Mouse (Mus musculus) embryonic facial prominence, embryonic 13.5 days (tissue): Measurements from ENCODE around the gene Gm9857. TPM values are rescaled to one million over a fixed set of nuclear protein-coding genes. Genes with fewer than 3 reads are reported as not detected.

Source experiments
- ATAC-seq: fragments of 200-750 bp; cut with Nextera tagmentation; 2 replicates; pipeline ENCODE4 v1.8.0; 2017; ENCODE audit warnings: low read depth; ENCODE audit not compliant: insufficient number of reproducible peaks, insufficient read depth, low FRiP score, low TSS enrichment
- H3K27ac ChIP-seq: fragments of 300-500 bp; sonication (generic); 2 replicates; pipeline ENCODE4 v1.5.1; 2015; ENCODE audit warnings: moderate library complexity, mild to moderate bottlenecking, inconsistent platforms
- H3K27me3 ChIP-seq: fragments of 300-500 bp; sonication (generic); 2 replicates; pipeline ENCODE4 v1.6.1; 2015; ENCODE audit warnings: mild to moderate bottlenecking, inconsistent platforms
- H3K36me3 ChIP-seq: fragments of 300-500 bp; sonication (generic); 2 replicates; pipeline ENCODE4 v1.6.1; 2015; ENCODE audit warnings: mild to moderate bottlenecking, inconsistent platforms
- H3K4me1 ChIP-seq: fragments of 300-500 bp; sonication (generic); 2 replicates; pipeline ENCODE4 v1.6.1; 2015; ENCODE audit warnings: inconsistent platforms
- H3K4me2 ChIP-seq: fragments of 300-500 bp; sonication (generic); 2 replicates; pipeline ENCODE4 v1.6.1; 2015; ENCODE audit warnings: moderate library complexity, mild to moderate bottlenecking, inconsistent platforms
- H3K4me3 ChIP-seq: fragments of 300-500 bp; sonication (generic); 2 replicates; pipeline ENCODE4 v1.5.1; 2015; ENCODE audit warnings: mild to moderate bottlenecking, inconsistent platforms
- H3K9ac ChIP-seq: fragments of 300-500 bp; sonication (generic); 2 replicates; pipeline ENCODE4 v1.6.1; 2015; ENCODE audit warnings: mild to moderate bottlenecking, inconsistent platforms
- H3K9me3 ChIP-seq: fragments of 300-500 bp; sonication (generic); 2 replicates; pipeline ENCODE4 v1.6.1; 2016; ENCODE audit warnings: inconsistent platforms
- WGBS: fragments of 180-500 bp; shearing (Covaris S2); methylation state at CpG from one replicate; pipeline ENCODE4 v1.1.7; 2015; ENCODE audit warnings: mixed read lengths; 5-methylcytosine and 5-hydroxymethylcytosine counted together
- polyA plus RNA-seq: library from polyadenylated mRNA; unstranded; fragments of >200 nt; fragmentation: Nextera tagmentation; extraction: Ambion mirVana; gene quantifications from 2 replicates; pipeline ENCODE4 v1.2.1, GENCODE M21; 2015

Gm9857 gene
- polyA plus RNA-seq, 1 experiment from 2014 or later: not detected

DNA sequence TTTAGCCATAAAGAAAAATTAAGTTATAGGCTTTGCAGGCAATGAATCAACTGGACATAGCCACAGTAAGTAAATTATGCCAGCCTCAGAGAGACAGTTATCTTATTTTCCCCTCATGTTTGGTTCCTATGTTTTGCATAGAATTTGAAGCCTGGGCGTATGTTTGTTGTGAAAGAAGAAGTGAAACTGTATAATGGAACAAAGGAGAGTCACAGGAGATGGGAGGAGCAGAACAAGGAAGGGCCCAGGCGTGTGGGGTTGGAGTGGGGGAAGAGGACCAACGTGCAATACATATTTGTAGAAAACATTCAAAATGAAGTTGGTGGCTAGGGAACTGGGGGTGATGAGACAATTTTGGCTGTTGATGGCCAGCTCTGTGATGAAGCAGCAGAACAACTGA is 40.1 kb downstream of the Gm9857 start:
- Histone ChIP-seq H3K4me1 (no peaks in the 10 kb centered on the region), H3K9me3 (peaks cover 7% of the 10 kb centered on the region; the same call in 1 of the 2 replicates), H3K4me3 (no peak overlapping the region), H3K36me3 (peaks cover 40% of the 10 kb centered on the region), H3K27me3 (no peaks in the 10 kb centered on the region), H3K4me2 (no peak overlapping the region), H3K27ac (no peak overlapping the region), H3K9ac (no peak overlapping the region)
- 84% methylated on average over 3 of the region's 3 CpGs for WGBS
- no peak for ATAC-seq

DNA sequence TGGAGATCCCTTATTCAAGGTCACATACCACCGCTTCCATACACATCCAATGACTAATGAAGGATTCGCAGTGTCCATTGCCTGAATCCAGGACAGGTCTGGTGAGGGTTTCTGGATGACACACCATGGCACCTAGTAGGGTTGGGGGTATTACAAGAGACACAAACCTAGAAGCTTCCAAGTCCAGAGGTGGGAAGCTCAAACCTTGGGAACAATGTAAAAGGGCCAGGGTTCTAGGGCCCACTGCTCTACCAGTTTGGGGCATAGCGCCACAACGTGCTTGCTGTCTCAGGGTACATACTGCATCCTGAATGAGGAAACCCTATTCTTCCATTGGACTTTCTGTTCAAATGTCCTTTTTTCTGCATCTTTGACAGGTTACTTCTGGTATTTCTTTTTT is 41.6 kb downstream of the Gm9857 start:
- H3K27me3 ChIP-seq: no peaks in the 10 kb centered on the region
- ATAC-seq: no peak
- H3K4me1 ChIP-seq: no peaks in the 10 kb centered on the region
- WGBS: 96% methylated on average over 4 of the region's 4 CpGs
- no peak overlapping the region for H3K27ac ChIP-seq
- H3K4me3 ChIP-seq: no peak overlapping the region
- H3K4me2 ChIP-seq: no peak overlapping the region
- peaks cover 25% of the 10 kb centered on the region for H3K36me3 ChIP-seq
- H3K9ac ChIP-seq: no peak overlapping the region
- H3K9me3 ChIP-seq: peaks cover 7% of the 10 kb centered on the region; the same call in 1 of the 2 replicates

DNA sequence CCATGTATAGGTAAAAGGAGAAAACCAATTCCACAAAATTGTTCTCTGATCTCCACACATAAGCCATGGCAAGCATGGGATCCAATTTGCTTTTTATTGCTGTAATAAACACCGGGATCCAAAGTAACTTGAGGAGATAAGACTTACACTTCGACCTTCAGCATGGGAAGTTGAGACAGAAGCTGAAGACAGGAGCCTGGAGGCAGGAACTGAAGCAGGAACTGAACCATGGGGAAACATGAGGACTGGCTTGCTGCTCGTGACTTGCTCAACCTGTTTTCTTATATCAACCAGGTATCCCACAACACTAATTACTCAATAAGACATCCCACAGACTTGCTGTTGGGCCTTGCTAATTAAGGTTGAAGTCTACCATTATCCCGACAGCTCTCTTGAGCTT is 47.3 kb downstream of the Gm9857 start:
- Histone ChIP-seq H3K4me3 (no peak overlapping the region), H3K27ac (no peak overlapping the region), H3K4me2 (no peak overlapping the region), H3K36me3 (no peaks in the 10 kb centered on the region), H3K9me3 (no peaks in the 10 kb centered on the region), H3K9ac (no peak overlapping the region), H3K4me1 (no peaks in the 10 kb centered on the region), H3K27me3 (no peaks in the 10 kb centered on the region)
- ATAC-seq: no peak
- WGBS: 59% methylated on average over 4 of the region's 4 CpGs

- H3K4me1 ChIP-seq: no peaks in the 10 kb centered on the region
- H3K36me3 ChIP-seq: no peaks in the 10 kb centered on the region
- H3K4me2 ChIP-seq: no peak overlapping the region
- no peak for ATAC-seq
- no peak overlapping the region for H3K27ac ChIP-seq
- no peak overlapping the region for H3K9ac ChIP-seq
- H3K4me3 ChIP-seq: no peak overlapping the region
- WGBS: 70% methylated on average over 1 of the region's 1 CpGs
- H3K9me3 ChIP-seq: no peaks in the 10 kb centered on the region
- no peaks in the 10 kb centered on the region for H3K27me3 ChIP-seq
These were observed 48.2 kb downstream of the Gm9857 start for GRCm38 (mm10) chr3:108892080-108892479.

Other genes starting within 250 kb of the Gm9857 start
- 64.9 and 71.8 TPM in 2 replicates for gene Gpsm2, start 218.1 kb downstream of the Gm9857 start, polyA plus RNA-seq
- gene Aknad1, start 200.8 kb downstream of the Gm9857 start, polyA plus RNA-seq: 0.28 and 0.29 TPM in 2 replicates
- gene Stxbp3, start 99.9 kb downstream of the Gm9857 start, polyA plus RNA-seq: 39.3 and 40.2 TPM in 2 replicates
- gene Fndc7, start 50.4 kb downstream of the Gm9857 start, polyA plus RNA-seq: 0.18 and 0.23 TPM in 2 replicates
- 95.3 and 111 TPM in 2 replicates for gene Prpf38b, start 28.7 kb downstream of the Gm9857 start, polyA plus RNA-seq
- gene Henmt1, start 572 bp downstream of the Gm9857 start, polyA plus RNA-seq: 1.4 and 1.8 TPM in 2 replicates
- gene Fam102b, start 87.2 kb upstream of the Gm9857 start, polyA plus RNA-seq: 5.3 and 7.7 TPM in 2 replicates
- gene Slc25a54, start 140.0 kb upstream of the Gm9857 start, polyA plus RNA-seq: not detected in 2 replicates
- gene Slc25a24, start 182.7 kb upstream of the Gm9857 start, polyA plus RNA-seq: 44.3 and 47.7 TPM in 2 replicates